Mouse (Mus musculus): ENCODE data around the gene Myo18b.

Myo18b gene

GRCm38 (mm10) chr5:112730604-112731003 is 165.6 kb downstream of the Myo18b start:
- POLR2A ChIA-PET = no interaction called here
- CTCF ChIA-PET = no interaction called here

- POLR2A ChIA-PET = interaction anchor here in 2 of 4 experiments (0.5 to 1.1 kb wide), 2 partner anchors 187 to 219 kb away, joined by 3 read pairs; no protein-coding TSS in a partner anchor
Observed at GRCm38 (mm10) chr5:112728432-112728831, 167.7 kb downstream of the Myo18b start.

GRCm38 (mm10) chr5:112718655-112719306 is 177.4 kb downstream of the Myo18b start:
- ChIA-PET CTCF (no interaction called here), POLR2A (interaction anchor here in 2 of 4 experiments (0.9 to 1.0 kb wide), 2 partner anchors 22 to 26 kb away, joined by 3 read pairs; no protein-coding TSS in a partner anchor)

More at GRCm38 (mm10) chr5:112728432-112728831, 167.7 kb downstream of the Myo18b start:
- CTCF ChIA-PET = interaction anchor here in 1 of 4 experiments (0.6 kb wide), 1 partner anchor 75 kb away, joined by 3 read pairs; no protein-coding TSS in a partner anchor

- CTCF ChIA-PET = interaction anchor here in 2 of 4 experiments (0.7 kb wide), 2 partner anchors 59 to 156 kb away, joined by 3 to 4 read pairs; no protein-coding TSS in a partner anchor
Observed at GRCm38 (mm10) chr5:112714679-112715446, 181.3 kb downstream of the Myo18b start.

GRCm38 (mm10) chr5:112709831-112710230 is 186.3 kb downstream of the Myo18b start:
- ChIA-PET POLR2A (interaction anchor here in 1 of 4 experiments (0.5 kb wide), 1 partner anchor 20 kb away, joined by 3 read pairs; no protein-coding TSS in a partner anchor), CTCF (interaction anchor here in 2 of 4 experiments (1.0 to 1.5 kb wide), 3 partner anchors 31 to 239 kb away, joined by 3 to 4 read pairs (median 3); no protein-coding TSS in a partner anchor)

More at GRCm38 (mm10) chr5:112714679-112715446, 181.3 kb downstream of the Myo18b start:
- POLR2A ChIA-PET = interaction anchor here in 1 of 4 experiments (0.7 kb wide), 1 partner anchor 45 kb away, joined by 3 read pairs; no protein-coding TSS in a partner anchor

GRCm38 (mm10) chr5:112708441-112708840 is 187.7 kb downstream of the Myo18b start:
- ChIA-PET CTCF (interaction anchor here in 1 of 4 experiments (0.5 kb wide), 1 partner anchor 96 kb away, joined by 3 read pairs; no protein-coding TSS in a partner anchor), POLR2A (interaction anchor here in 1 of 4 experiments (0.6 to 1.3 kb wide), 3 partner anchors 9 to 132 kb away, joined by 3 read pairs; partner anchors contain the start of gene Sez6l)

- CTCF ChIA-PET = no interaction called here
Observed at GRCm38 (mm10) chr5:112707478-112707877, 188.7 kb downstream of the Myo18b start.

GRCm38 (mm10) chr5:112700794-112701193 is 195.4 kb downstream of the Myo18b start:
- CTCF ChIA-PET = no interaction called here

More at GRCm38 (mm10) chr5:112707478-112707877, 188.7 kb downstream of the Myo18b start:
- POLR2A ChIA-PET = no interaction called here

GRCm38 (mm10) chr5:112696683-112697082 is 199.5 kb downstream of the Myo18b start:
- CTCF ChIA-PET = interaction anchor here in 1 of 4 experiments (0.7 kb wide), 1 partner anchor 44 kb away, joined by 6 read pairs; no protein-coding TSS in a partner anchor

More at GRCm38 (mm10) chr5:112700794-112701193, 195.4 kb downstream of the Myo18b start:
- POLR2A ChIA-PET = no interaction called here

GRCm38 (mm10) chr5:112695254-112695711 is 200.9 kb downstream of the Myo18b start:
- POLR2A ChIA-PET = interaction anchor here in 3 of 4 experiments (0.6 to 1.2 kb wide), 3 partner anchors 14 to 275 kb away, joined by 3 to 4 read pairs (median 3); no protein-coding TSS in a partner anchor

More at GRCm38 (mm10) chr5:112696683-112697082, 199.5 kb downstream of the Myo18b start:
- POLR2A ChIA-PET = interaction anchor here in 1 of 4 experiments (0.5 to 0.8 kb wide), 2 partner anchors 108 to 259 kb away, joined by 3 read pairs; no protein-coding TSS in a partner anchor

GRCm38 (mm10) chr5:112693286-112693849 is 202.8 kb downstream of the Myo18b start:
- ChIA-PET POLR2A (interaction anchor here in 1 of 4 experiments (0.6 to 0.9 kb wide), 2 partner anchors 25 to 381 kb away, joined by 3 read pairs; no protein-coding TSS in a partner anchor), CTCF (interaction anchor here in 1 of 4 experiments (0.7 kb wide), 1 partner anchor 99 kb away, joined by 3 read pairs; no protein-coding TSS in a partner anchor)

More at GRCm38 (mm10) chr5:112695254-112695711, 200.9 kb downstream of the Myo18b start:
- CTCF ChIA-PET = interaction anchor here in 1 of 4 experiments (0.6 kb wide), 1 partner anchor 153 kb away, joined by 5 read pairs; no protein-coding TSS in a partner anchor

- CTCF ChIA-PET = interaction anchor here in 2 of 4 experiments (0.6 to 2.1 kb wide), 12 partner anchors 13 to 1512 kb away, joined by 3 to 18 read pairs (median 4); no protein-coding TSS in a partner anchor
Observed at GRCm38 (mm10) chr5:112687100-112687818, 208.9 kb downstream of the Myo18b start.

GRCm38 (mm10) chr5:112686309-112687099 is 209.7 kb downstream of the Myo18b start:
- POLR2A ChIA-PET = interaction anchor here in 3 of 4 experiments (0.5 to 1.8 kb wide), 17 partner anchors 8 to 1819 kb away, joined by 3 to 7 read pairs (median 3); no protein-coding TSS in a partner anchor
- CTCF ChIA-PET = interaction anchor here in 3 of 4 experiments (0.6 to 2.1 kb wide), 14 partner anchors 25 to 1513 kb away, joined by 3 to 18 read pairs (median 4); no protein-coding TSS in a partner anchor

More at GRCm38 (mm10) chr5:112687100-112687818, 208.9 kb downstream of the Myo18b start:
- POLR2A ChIA-PET = interaction anchor here in 3 of 4 experiments (0.6 to 1.8 kb wide), 22 partner anchors 9 to 1819 kb away, joined by 3 to 7 read pairs (median 3); no protein-coding TSS in a partner anchor

GRCm38 (mm10) chr5:112679251-112679650 is 216.9 kb downstream of the Myo18b start:
- POLR2A ChIA-PET = interaction anchor here in 2 of 4 experiments (1.3 kb wide), 2 partner anchors 8 to 18 kb away, joined by 4 read pairs; no protein-coding TSS in a partner anchor
- CTCF ChIA-PET = no interaction called here

GRCm38 (mm10) chr5:112678153-112678552 is 218.0 kb downstream of the Myo18b start:
- POLR2A ChIA-PET = interaction anchor here in 2 of 4 experiments (0.6 to 1.3 kb wide), 4 partner anchors 9 to 247 kb away, joined by 3 to 4 read pairs (median 4); no protein-coding TSS in a partner anchor
- CTCF ChIA-PET = no interaction called here

- CTCF ChIA-PET = no interaction called here
- POLR2A ChIA-PET = interaction anchor here in 2 of 4 experiments (1.3 to 1.4 kb wide), 2 partner anchors 12 to 17 kb away, joined by 3 to 4 read pairs; no protein-coding TSS in a partner anchor
Observed at GRCm38 (mm10) chr5:112674806-112675205, 221.4 kb downstream of the Myo18b start.

Data from embryonic stem cell, embryonic (primary cell).